Mouse (Mus musculus) kidney, adult 11 months (tissue): Measurements from ENCODE around the gene Srsf2.
"Not testable (repeated sequence)": the region's sequence is repeated elsewhere in the genome, so short reads cannot be mapped to it uniquely, and the experiment has no call there.

Experiments
- DNase-seq: peaks from one replicate; pipeline ENCODE4 v3.0.0; 2022

The Srsf2 gene

DNA sequence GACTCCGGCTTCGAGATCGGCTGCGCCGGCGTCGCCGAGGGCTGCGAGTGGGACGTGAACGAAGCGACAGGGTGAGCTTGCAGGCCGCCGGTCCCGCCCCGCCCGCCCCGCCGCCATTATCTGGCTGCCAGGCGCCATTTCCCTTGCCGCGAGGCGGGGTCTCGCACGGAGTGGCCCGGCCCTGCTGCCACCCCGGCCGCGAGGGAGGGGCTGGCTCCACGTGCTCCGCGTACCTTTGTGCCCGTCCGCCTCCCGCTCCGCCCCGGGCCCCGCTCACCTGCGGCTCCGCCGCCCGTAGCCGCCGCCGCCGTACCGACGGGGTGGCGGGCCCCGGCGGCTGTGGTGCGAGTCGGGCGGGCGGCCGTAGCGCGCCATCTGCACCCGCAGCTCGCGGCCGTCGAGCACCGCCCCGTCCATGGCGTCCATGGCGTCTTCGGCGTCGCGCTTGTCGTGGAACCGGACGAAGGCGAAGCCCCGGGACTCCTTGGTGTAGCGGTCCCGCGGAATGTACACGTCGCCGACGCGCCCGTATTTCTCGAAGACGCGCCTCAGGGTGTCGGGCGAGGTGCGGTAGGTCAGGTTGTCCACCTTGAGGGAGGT, 503 bp downstream of the Srsf2 start, which contains the start of gene Mfsd11:
Gene Mfsd11 (plus strand): TSS at position 150 of the 600 bp plus-strand sequence.
- peak; percentile 77 for DNase-seq

DNA sequence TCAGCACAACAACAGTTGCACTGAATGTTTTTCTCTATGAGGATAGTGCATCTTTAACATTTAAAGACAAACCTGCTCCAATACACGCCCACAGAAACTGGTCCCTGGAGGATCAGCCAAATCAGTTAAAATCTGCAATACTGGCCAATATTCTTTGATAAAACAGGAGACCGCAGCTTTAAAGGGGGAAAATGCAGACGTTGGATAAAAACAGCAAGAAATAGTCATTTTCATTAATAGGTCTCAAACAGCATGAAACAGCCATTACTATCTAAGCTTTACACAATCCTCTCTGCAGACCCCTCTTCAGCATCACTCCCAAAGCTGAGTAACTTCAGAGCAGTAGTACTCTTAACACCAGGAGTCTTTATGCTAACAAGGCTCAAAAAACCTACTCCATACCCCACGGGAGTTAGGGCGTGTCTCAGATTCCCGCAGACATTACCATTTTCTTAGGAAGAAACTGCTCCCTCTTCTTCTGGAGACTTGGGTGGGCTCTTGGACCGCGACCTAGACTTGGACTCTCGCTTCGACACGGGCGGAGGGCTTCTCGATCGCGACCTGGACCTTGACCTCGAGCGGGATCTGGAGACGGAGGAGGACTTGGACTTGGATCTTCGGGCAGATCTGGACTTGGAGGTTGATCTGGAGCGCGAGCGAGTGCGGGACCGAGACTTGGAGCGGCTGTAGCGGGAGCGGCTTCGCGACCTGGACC, 1.2 kb downstream of the Srsf2 start:
- DNase-seq = peak; percentile 73

DNA sequence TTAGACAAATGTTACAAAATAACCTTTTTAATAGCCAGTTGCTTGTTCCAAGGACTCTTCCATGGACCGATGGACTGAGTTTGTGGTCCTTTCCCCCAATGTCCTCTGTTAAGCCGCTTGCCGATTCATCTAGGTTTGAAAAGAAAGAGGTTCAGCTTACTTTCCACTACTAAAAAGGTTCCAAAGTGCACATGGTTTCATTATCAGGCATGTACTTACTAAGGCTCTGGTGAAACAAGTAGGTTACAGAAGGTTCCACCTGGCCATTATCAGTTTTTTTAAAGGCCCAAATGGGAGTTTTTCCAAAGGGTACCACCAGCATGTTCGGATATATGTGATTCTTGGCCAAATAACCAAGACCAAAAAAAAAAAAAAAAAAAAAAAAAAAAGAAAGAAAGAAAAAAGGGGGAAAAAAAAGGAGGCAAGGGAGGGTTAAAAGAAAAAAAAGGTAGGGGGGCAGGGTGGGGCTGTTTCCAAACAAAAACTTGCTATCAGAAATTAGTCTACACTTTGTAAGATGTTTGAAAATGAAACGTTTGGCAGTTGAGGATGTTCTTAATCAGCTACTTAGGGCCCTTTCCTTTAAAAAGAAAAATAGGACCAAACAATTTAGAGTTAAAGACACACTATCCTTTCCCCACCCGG, 1.9 kb downstream of the Srsf2 start:
- DNase-seq = no peak

GRCm38 (mm10) chr11:116850085-116850484, 2.8 kb downstream of the Srsf2 start:
- DNase-seq = no peak

GRCm38 (mm10) chr11:116849587-116849986, 3.3 kb downstream of the Srsf2 start:
- DNase-seq = no peak

DNA sequence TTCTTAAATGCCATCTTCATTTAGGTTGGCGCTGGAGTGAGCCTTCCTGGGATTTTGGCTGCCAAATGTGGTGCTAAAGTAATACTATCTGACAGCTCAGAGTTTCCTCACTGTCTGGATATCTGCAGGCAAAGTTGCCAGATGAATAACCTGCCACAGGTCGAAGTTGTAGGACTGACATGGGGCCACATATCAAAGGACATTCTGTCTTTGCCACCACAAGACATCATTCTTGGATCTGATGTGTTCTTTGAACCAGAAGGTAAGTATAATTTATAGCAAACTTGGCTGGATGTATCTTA, 4.1 kb downstream of the Srsf2 start:
- not testable (repeated sequence) for DNase-seq

GRCm38 (mm10) chr11:116848086-116848876, 4.6 kb downstream of the Srsf2 start:
- no peak for DNase-seq

- DNase-seq = no peak
Measured at GRCm38 (mm10) chr11:116847187-116848085, 5.5 kb downstream of the Srsf2 start.

DNA sequence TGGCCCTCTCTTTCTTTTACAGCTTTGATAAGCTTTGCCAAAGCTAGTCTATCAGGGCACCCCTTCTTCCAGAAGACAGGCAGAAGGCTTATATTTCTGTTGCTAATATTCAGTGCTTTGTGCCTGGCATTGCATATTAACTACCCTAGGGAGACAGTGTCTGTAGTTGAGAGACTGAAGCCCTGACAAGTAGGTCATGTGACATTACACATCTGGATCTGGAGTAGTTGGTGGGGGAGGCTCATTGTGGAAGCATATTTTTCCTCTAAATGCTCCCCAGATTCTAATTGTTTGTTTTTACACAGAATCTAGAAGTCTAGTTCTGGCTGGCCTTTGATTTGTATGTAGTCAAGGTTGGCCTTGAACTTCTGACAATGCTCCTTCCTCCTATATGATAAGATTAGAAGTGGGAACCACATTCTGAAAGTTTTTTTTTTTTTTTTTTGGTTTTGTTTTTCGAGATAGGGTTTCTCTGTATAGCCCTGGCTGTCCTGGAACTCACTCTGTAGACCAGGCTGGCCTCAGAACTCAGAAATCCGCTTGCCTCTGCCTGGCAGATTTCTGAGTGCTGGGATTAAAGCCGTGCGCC, 6.2 kb downstream of the Srsf2 start:
- DNase-seq = no peak

DNA sequence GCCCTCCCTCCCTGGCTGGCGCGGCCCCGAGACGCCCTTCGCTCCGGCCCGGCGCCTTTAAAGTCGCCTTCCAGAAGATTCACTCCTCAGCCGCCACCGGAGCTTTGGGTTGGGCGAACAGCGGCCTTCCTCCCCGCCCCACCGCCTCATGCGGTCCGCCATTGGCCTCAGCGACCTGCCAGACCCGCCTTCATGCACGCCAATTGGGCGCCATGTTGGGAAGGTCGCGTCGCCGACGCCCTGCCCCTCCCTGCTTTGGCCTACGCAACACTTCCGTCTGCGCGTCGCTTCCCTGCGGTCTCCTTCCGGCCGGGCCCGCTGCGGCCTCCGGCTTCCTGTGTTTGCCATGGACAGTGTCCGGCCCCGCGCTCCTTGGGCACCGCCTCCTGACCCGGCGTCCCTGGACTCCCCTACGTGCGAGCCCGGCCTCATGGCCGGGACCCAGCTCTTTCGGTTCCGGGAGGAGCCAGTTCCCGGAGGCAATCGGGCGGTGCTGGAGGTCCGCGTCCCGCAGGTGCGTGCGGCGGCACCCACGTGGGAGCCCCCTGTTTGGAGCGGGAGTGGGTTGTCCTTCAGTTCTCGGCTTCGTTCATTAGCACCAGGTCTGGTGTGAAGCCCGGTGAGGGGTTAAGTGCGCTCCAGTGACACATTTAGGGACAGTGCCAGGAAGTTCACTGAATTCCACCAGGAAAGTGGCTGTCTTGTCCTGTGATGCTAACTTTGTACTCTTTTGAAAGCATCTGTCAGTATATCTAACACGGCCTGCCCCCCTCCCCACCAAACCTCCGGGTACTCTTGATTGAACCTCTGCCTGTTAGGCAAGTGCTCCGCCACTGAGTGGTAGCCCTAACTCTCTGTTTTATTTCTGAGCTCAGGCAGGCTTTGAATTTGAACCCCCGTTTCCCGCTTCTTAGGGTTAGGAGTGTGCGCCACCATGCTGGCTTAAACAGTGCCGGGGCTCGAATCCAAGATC, 9.3 kb downstream of the Srsf2 start, which contains the start of the genes Mettl23 and Jmjd6:
Gene Mettl23 (plus strand): TSS at position 18 of the 973 bp plus-strand sequence.
Gene Jmjd6 (minus strand): TSS at position 189 of the 973 bp plus-strand sequence.
- peak; percentile 99 for DNase-seq

- DNase-seq = peak; percentile 62
Measured at GRCm38 (mm10) chr11:116842531-116843260, 10.2 kb downstream of the Srsf2 start.

GRCm38 (mm10) chr11:116840748-116841147, 12.1 kb downstream of the Srsf2 start:
- DNase-seq = no peak

DNA sequence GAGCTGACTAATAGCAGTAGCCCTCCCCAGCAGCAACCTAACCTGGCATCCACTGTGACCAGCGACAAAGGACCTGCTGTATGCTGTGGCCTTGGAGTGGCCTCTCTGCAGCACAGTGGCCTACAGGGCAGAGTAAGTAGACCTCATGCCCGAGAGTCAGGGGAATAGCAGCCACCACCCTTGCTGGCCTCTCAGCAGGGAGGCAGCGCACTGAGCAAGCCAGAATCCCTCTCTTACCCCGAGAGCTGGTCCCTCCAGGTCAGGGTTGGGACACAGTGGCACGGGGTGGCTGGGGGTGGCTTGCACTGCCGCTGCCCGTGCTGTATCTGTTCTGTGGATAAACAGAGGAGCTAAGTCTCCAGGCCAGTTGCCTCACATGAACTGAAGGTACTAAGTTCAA, 13.3 kb downstream of the Srsf2 start:
- no peak for DNase-seq

GRCm38 (mm10) chr11:116838936-116839335, 14.0 kb downstream of the Srsf2 start:
- DNase-seq = no peak

- no peak for DNase-seq
Measured at GRCm38 (mm10) chr11:116837441-116837840, 15.5 kb downstream of the Srsf2 start.

- DNase-seq = no peak
Measured at GRCm38 (mm10) chr11:116836283-116836682, 16.6 kb downstream of the Srsf2 start.

- DNase-seq = no peak
Measured at GRCm38 (mm10) chr11:116834954-116835353, 17.9 kb downstream of the Srsf2 start.

DNA sequence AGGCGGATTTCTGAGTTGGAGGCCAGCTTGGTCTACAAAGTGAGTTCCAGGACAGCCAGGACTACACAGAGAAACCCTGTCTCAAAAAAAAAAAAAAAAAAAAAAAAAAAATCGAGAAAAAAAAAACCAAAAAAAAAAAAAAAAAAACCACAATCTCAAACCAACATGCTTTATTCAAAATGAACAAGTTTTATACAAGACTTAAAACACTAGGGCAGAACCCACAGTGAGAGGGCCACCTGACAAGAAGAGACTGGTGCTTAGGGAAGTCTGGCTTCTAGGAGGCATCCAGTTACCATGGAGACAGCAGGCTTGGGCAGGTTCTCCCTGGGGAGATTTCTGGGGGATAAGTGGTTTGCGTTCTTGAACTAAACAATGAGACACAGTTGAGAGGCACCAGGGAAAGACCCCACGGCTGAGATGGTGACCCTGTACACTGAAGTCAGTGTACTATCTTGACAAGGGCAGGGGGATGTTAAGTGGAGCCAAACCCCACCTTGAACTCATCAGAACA, 20.7 kb downstream of the Srsf2 start:
- no peak for DNase-seq

DNA sequence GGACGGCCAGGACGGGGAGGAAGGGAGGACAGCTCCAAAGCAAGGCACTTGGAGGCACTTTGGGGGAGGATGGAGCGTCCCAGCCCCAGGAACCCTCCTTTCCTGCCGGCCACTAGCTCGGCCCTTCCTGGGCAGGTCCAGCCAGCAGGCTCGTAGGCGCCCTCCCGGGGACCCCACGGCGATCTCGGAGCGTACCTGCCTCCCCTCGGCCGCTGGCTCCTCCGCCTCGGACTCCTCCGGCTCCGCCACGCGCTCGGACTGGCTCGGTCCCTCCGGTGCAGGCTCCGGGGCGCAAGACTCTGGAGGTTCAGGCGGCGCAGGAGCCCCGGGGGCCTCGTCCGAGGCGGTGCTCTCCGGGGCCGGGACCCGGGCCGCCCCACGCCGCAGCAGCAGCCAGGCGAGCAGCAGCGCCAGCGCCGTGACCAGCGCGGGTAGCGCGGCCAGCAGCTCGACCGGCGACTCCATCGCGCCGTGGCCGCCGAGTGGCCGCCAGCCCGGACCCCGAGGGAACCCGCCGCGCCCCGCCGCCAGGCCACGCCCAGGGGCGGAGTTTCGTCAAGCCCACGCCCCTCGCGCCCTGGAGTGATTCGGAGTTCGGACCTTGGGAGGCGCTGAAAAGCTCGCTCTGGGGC, 25.2 kb downstream of the Srsf2 start, which contains the start of gene Mxra7:
Gene Mxra7 (minus strand): TSS at position 513 of the 632 bp plus-strand sequence.
- peak; percentile 63 for DNase-seq
